Mouse (Mus musculus) heart, embryonic 11.5 days (tissue): Measurements from ENCODE around the gene Zdhhc11. TPM values are rescaled to one million over a fixed set of nuclear protein-coding genes. Genes with fewer than 3 reads are reported as not detected.

ENCODE experiments used
- ATAC-seq: fragments of 200-750 bp; cut with Nextera tagmentation; replicated peaks from 2 replicates; pipeline ENCODE4 v1.8.0; 2017; ENCODE audit warnings: moderate library complexity; ENCODE audit not compliant: insufficient number of reproducible peaks, low FRiP score, low TSS enrichment
- H3K27ac ChIP-seq: fragments of 300-500 bp; sonication (generic); 2 replicates; pipeline ENCODE4 v1.5.1; 2014; ENCODE audit warnings: mild to moderate bottlenecking, low read depth, low read length
- H3K27me3 ChIP-seq: fragments of 300-500 bp; sonication (generic); 2 replicates; pipeline ENCODE4 v1.6.1; 2014; ENCODE audit warnings: mild to moderate bottlenecking, low read length, mixed read lengths; ENCODE audit not compliant: control insufficient read depth, insufficient read depth
- H3K36me3 ChIP-seq: fragments of 300-500 bp; sonication (generic); 2 replicates; pipeline ENCODE4 v1.6.1; 2014; ENCODE audit warnings: mild to moderate bottlenecking, low read length, moderate library complexity, mixed read lengths; ENCODE audit not compliant: control insufficient read depth, insufficient read depth
- H3K4me1 ChIP-seq: fragments of 300-500 bp; sonication (generic); 2 replicates; pipeline ENCODE4 v1.6.1; 2014; ENCODE audit warnings: low read length; ENCODE audit not compliant: control insufficient read depth, insufficient read depth
- H3K4me2 ChIP-seq: fragments of 300-500 bp; sonication (generic); 2 replicates; pipeline ENCODE4 v1.6.1; 2014; ENCODE audit warnings: mild to moderate bottlenecking, moderate library complexity
- H3K4me3 ChIP-seq: fragments of 300-500 bp; sonication (generic); 2 replicates; pipeline ENCODE4 v1.5.1; 2014; ENCODE audit warnings: low read depth, low read length
- H3K9ac ChIP-seq: fragments of 300-500 bp; sonication (generic); 2 replicates; pipeline ENCODE4 v1.6.1; 2014; ENCODE audit warnings: mild to moderate bottlenecking, low read depth, low read length, moderate library complexity
- H3K9me3 ChIP-seq: fragments of 300-500 bp; sonication (generic); replicated peaks from 2 replicates; pipeline ENCODE4 v1.6.1; 2016; ENCODE audit warnings: low read length; ENCODE audit not compliant: control insufficient read depth
- WGBS: fragments of 180-500 bp; shearing (Covaris S2); extraction: QIAGEN DNeasy Blood & Tissue Kit; methylation state at CpG from one replicate; pipeline ENCODE4 v1.1.7; 2014; ENCODE audit not compliant: insufficient replicate concordance; 5-methylcytosine and 5-hydroxymethylcytosine counted together
- polyA plus RNA-seq: library from polyadenylated mRNA; unstranded; fragments of >200 nt; fragmentation: Nextera tagmentation; extraction: Ambion mirVana; gene quantifications from 2 replicates; pipeline ENCODE4 v1.2.1, GENCODE M21; 2014

Gene Zdhhc11
- not detected in 2 replicates for polyA plus RNA-seq

DNA sequence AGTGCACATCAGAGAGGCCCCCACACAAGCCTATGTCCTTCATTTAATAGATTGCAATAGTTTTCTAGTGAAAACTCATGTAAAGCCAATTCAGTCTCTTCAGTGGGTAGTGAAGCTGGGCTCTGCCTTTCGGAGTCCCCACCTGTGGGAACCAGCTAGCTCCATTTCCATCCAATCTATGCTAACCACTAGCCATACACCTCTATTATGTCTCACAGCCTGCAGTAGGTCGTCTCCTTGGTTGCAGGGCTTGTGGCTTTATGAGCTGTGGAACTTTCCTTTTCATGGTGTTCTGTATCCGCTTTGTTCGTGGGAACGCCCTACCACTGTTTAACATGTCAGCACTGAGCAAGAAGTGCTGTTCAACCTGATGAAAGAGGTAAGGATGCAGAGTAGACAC, at the start of gene Zdhhc11:
Zdhhc11 (plus strand) TSS at position 301 of the 400 bp plus-strand sequence.
- Histone ChIP-seq H3K27me3 (no peaks in the 10 kb centered on the region), H3K4me2 (no peak within 1 kb of the TSS), H3K4me1 (no peaks in the 10 kb centered on the region), H3K27ac (no peak within 1 kb of the TSS), H3K9ac (no peak within 1 kb of the TSS), H3K9me3 (no peaks in the 10 kb centered on the region), H3K4me3 (no peak within 1 kb of the TSS), H3K36me3 (0 out of 2 replicates have a peak, but pooled peaks cover 10% of the 10 kb centered on the region)
- WGBS, result 84% methylated on average over 5 of the region's 5 CpGs
- ATAC-seq, result no peak

DNA sequence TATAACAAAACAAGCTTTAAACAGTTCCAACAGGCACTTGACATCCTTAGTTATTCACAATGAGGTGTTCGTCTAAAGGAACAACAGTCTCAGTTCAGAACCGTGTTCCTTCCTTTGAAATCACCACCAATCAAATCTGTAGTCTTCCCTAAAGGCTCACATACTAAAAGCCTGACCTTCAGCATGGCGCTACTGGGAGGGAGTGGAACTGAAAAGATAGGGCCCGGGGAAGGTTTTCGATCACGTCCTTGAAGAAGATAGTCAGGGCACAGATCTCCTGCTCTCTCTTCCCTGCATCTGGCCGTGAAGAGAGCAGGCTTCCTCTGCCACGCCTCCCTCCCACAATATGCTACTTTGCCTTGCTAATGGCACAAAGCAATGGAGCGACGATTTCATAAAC, 31.4 kb upstream of the Zdhhc11 start:
- Histone ChIP-seq H3K4me2 (no peak overlapping the region), H3K27ac (no peak overlapping the region), H3K4me1 (0 out of 2 replicates have a peak, but pooled peaks cover 2% of the 10 kb centered on the region), H3K9me3 (no peaks in the 10 kb centered on the region), H3K27me3 (no peaks in the 10 kb centered on the region), H3K9ac (no peak overlapping the region), H3K4me3 (no peak overlapping the region), H3K36me3 (peaks cover 28% of the 10 kb centered on the region)
- WGBS, result 88% methylated on average over 10 of the region's 10 CpGs
- ATAC-seq, result no peak

DNA sequence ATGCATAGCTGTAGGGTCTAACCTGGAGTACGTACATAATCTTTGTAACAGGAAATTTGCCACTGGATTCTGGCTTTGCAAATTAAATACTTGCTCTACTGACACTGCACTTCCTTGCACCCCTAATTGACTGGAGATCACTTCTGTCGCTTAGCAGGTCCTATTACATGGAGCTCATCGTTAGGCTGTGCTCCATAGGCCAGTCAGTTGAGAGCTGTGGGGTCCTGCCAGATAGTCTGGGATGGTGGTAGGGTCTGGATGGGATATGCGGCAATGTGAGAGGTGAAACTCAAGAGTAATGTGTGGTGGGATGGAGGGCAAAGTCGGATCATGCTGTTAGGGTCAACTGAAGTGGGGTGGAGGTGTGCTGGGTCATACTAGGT, 26.7 kb upstream of the Zdhhc11 start:
- ATAC-seq, result peak; percentile 36
- 11% methylated on average over 5 of the region's 5 CpGs for WGBS
- H3K4me1 ChIP-seq, result peaks cover 8% of the 10 kb centered on the region
- H3K27me3 ChIP-seq, result no peaks in the 10 kb centered on the region
- H3K4me2 ChIP-seq, result peak overlapping the region; percentile 70
- peak overlapping the region; percentile 85 for H3K9ac ChIP-seq
- H3K27ac ChIP-seq, result no peak overlapping the region
- H3K36me3 ChIP-seq, result peaks cover 6% of the 10 kb centered on the region
- H3K9me3 ChIP-seq, result no peaks in the 10 kb centered on the region
- H3K4me3 ChIP-seq, result peak overlapping the region; percentile 74

DNA sequence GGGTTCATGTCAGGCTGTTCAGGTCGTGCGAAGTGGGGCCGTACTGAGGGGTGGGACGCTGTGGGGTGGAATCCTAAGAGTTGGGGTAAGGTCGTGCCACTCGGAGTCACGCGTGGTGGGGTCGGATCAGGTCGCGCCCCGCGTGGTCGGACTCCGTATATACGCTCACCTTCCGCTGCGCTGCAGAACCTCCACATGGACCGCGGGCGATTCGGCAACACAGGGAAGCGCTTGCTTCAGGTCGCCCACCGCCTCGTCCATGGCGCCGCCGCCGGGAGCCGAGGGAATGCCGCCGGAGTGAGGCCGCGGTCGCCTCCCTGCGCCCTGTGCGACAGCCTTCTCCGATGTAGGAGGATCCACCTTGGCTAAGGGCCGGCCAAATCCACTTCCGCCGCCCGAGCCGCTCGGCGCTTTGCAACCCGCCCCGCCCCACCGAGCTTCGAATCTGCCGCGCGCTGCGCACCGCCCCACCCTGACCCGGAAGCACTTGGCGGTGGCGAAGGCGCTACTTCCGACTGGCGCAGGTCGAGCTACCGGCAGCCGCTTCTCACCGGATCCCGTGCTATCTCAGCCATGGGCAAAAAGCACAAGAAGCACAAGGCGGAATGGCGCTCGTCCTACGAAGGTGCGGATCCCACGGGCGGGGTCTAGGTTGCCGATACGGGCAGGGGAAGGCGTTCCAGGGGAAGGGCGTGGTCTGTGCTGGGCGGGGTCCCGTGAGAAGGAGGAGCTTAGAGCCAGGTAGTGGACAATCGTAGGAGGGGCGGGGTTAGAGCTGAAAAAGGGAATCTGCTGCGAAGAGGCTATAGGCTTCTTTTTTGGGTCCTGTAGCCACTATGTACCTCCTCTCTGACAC, 26.1 kb upstream of the Zdhhc11 start, which contains the start of the genes Trip13 and Brd9:
Trip13 (minus strand) TSS at position 464 of the 856 bp plus-strand sequence.
Brd9 (plus strand) TSS at position 491 of the 856 bp plus-strand sequence.
- ATAC-seq, result peak; percentile 96
- peaks cover 8% of the 10 kb centered on the region for H3K36me3 ChIP-seq
- H3K27ac ChIP-seq, result peak within 1 kb of the TSS; percentile 90
- H3K9me3 ChIP-seq, result no peaks in the 10 kb centered on the region
- H3K4me3 ChIP-seq, result peak within 1 kb of the TSS; percentile 74
- H3K4me1 ChIP-seq, result peaks cover 8% of the 10 kb centered on the region
- WGBS, result under 1% methylated on average over 79 of the region's 82 CpGs
- peak within 1 kb of the TSS; percentile 70 for H3K4me2 ChIP-seq
- H3K9ac ChIP-seq, result peak within 1 kb of the TSS; percentile 85
- no peaks in the 10 kb centered on the region for H3K27me3 ChIP-seq

DNA sequence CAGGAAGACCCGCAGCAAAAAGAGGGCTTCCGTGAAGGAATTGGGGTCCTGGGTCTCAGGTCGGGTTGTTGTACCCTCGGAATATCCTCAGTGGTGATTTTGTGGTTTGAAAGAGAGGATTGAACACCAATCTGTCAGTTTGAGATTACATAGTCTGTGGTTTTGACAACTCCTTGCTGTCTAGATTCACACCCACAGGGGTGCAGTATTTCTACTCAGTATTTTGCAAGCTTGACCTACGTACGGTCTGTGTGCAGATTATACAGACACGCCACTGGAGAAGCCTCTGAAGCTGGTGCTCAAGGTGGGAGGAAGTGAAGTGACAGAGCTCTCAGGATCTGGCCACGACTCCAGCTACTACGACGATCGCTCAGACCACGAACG, 25.5 kb upstream of the Zdhhc11 start:
- H3K4me1 ChIP-seq, result peaks cover 8% of the 10 kb centered on the region
- peak overlapping the region; percentile 85 for H3K9ac ChIP-seq
- H3K27ac ChIP-seq, result peak overlapping the region; percentile 90; the same call in 1 of the 2 replicates
- H3K4me2 ChIP-seq, result peak overlapping the region; percentile 70
- H3K36me3 ChIP-seq, result peaks cover 8% of the 10 kb centered on the region
- H3K27me3 ChIP-seq, result no peaks in the 10 kb centered on the region
- 36% methylated on average over 13 of the region's 13 CpGs for WGBS
- peak overlapping the region; percentile 74 for H3K4me3 ChIP-seq
- no peaks in the 10 kb centered on the region for H3K9me3 ChIP-seq
- ATAC-seq, result no peak

DNA sequence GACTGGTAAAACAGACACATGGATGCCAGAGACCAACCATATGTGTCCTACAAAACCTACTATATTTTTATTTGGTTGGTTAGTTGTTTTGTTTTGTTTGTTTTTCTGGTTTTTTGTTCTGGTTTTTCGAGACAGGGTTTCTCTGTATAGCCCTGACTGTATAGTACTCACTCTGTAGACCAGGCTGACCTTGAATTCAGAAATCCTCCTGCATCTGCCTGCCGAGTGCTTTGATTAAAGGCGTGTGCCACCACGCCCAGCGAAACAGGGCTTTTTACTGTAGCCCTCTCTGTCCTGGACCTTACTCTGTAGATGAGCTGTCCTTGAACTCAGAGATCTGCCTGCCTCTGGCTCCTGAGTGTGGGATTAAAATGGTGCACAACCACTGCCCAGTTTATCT, 24.6 kb upstream of the Zdhhc11 start:
- Histone ChIP-seq H3K9ac (no peak overlapping the region), H3K4me2 (no peak overlapping the region), H3K9me3 (no peaks in the 10 kb centered on the region), H3K4me3 (no peak overlapping the region), H3K27me3 (no peaks in the 10 kb centered on the region), H3K4me1 (peaks cover 8% of the 10 kb centered on the region), H3K36me3 (peaks cover 11% of the 10 kb centered on the region), H3K27ac (no peak overlapping the region)
- ATAC-seq, result no peak
- 95% methylated on average over 5 of the region's 5 CpGs for WGBS

DNA sequence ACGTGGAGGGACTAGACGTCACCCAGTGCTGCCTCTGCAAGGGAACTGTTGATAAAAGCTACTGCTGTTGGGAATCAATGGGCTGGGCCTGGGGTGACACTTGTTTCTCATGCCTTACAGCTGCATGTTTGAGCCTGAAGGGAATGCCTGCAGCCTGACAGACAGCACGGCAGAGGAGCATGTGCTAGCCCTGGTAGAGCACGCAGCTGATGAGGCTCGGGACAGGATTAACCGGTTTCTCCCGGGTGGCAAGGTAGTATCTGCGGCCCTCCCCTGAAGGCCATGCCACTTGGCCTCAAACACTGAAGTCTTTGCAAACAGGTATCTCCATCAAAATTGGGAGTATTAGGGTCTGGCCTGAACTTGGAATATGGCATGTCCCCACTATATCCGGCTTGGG, 19.0 kb upstream of the Zdhhc11 start:
- H3K4me1 ChIP-seq, result no peaks in the 10 kb centered on the region
- H3K9ac ChIP-seq, result no peak overlapping the region
- no peaks in the 10 kb centered on the region for H3K27me3 ChIP-seq
- no peak overlapping the region for H3K27ac ChIP-seq
- WGBS, result 88% methylated on average over 9 of the region's 9 CpGs
- ATAC-seq, result no peak
- peaks cover 28% of the 10 kb centered on the region for H3K36me3 ChIP-seq
- no peak overlapping the region for H3K4me2 ChIP-seq
- no peaks in the 10 kb centered on the region for H3K9me3 ChIP-seq
- H3K4me3 ChIP-seq, result no peak overlapping the region

DNA sequence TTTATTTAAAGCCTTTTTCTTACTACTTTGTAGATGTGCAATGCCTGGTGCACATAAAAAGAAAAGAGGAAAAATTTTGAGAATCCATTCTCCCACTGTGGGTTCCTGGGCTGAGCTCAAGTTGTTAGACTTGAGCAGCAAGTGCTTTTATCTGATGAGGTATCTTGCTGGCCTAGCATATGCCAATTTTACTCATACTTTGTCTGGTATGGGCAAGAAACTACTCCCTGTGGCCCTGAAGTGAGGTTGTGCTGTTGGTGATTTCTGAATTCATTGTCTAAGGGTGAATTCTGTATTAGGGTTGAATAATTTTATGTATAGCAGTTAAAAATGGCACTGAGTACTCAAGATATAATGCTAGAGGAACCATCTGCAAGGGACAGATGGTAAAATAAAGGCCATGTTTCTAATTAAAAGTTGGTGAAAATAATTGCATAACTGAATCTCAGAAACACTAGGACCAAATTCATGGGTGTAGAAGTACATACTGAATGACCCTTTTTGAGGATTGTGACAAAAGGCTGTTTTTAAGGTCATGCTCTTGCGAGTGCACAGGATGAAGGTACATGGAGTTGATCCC, 10.0 kb upstream of the Zdhhc11 start:
- H3K4me3 ChIP-seq, result no peak overlapping the region
- H3K4me1 ChIP-seq, result no peaks in the 10 kb centered on the region
- ATAC-seq, result no peak
- peaks cover 45% of the 10 kb centered on the region for H3K36me3 ChIP-seq
- 93% methylated on average over 1 of the region's 1 CpGs for WGBS
- H3K9me3 ChIP-seq, result no peaks in the 10 kb centered on the region
- no peak overlapping the region for H3K27ac ChIP-seq
- H3K4me2 ChIP-seq, result no peak overlapping the region
- no peak overlapping the region for H3K9ac ChIP-seq
- H3K27me3 ChIP-seq, result no peaks in the 10 kb centered on the region
